Mouse (Mus musculus) forebrain, embryonic 16.5 days (tissue): Measurements from ENCODE around the gene Slc2a3. TPM values are rescaled to one million over a fixed set of nuclear protein-coding genes. Genes with fewer than 3 reads are reported as not detected.
"Not testable (repeated sequence)": the region's sequence is repeated elsewhere in the genome, so short reads cannot be mapped to it uniquely, and the experiment has no call there.

Experiments
- ATAC-seq: fragments of 200-750 bp; cut with Nextera tagmentation; 2 replicates; pipeline ENCODE4 v1.8.0; 2017; ENCODE audit warnings: mild to moderate bottlenecking, moderate library complexity
- H3K27ac ChIP-seq: fragments of 300-500 bp; sonication (generic); 2 replicates; pipeline ENCODE4 v1.5.1; 2014; ENCODE audit warnings: low read length, control low read depth
- H3K27me3 ChIP-seq: fragments of 300-500 bp; sonication (generic); replicated peaks from 2 replicates; pipeline ENCODE4 v1.6.1; 2014; ENCODE audit warnings: low read length; ENCODE audit not compliant: control insufficient read depth, insufficient read depth
- H3K36me3 ChIP-seq: fragments of 300-500 bp; sonication (generic); 2 replicates; pipeline ENCODE4 v1.6.1; 2014; ENCODE audit not compliant: control insufficient read depth, insufficient read depth
- H3K4me1 ChIP-seq: fragments of 300-500 bp; sonication (generic); replicated peaks from 2 replicates; pipeline ENCODE4 v1.6.1; 2014; ENCODE audit warnings: low read length; ENCODE audit not compliant: control insufficient read depth, insufficient read depth
- H3K4me2 ChIP-seq: fragments of 300-500 bp; sonication (generic); 2 replicates; pipeline ENCODE4 v1.6.1; 2014; ENCODE audit warnings: mild to moderate bottlenecking, low read length, control low read depth
- H3K4me3 ChIP-seq: fragments of 300-500 bp; sonication (generic); replicated peaks from 2 replicates; pipeline ENCODE4 v1.5.1; 2014; ENCODE audit warnings: mild to moderate bottlenecking, low read length, control low read depth
- H3K9ac ChIP-seq: fragments of 300-500 bp; sonication (generic); replicated peaks from 2 replicates; pipeline ENCODE4 v1.6.1; 2014; ENCODE audit warnings: low read depth, low read length, control low read depth
- H3K9me3 ChIP-seq: fragments of 300-500 bp; sonication (generic); 2 replicates; pipeline ENCODE4 v1.6.1; 2016; ENCODE audit warnings: low read length; ENCODE audit not compliant: control insufficient read depth
- WGBS: fragments of 180-500 bp; shearing (Covaris S2); extraction: QIAGEN DNeasy Blood & Tissue Kit; methylation state at CpG from one replicate; pipeline ENCODE4 v1.1.7; 2014; 5-methylcytosine and 5-hydroxymethylcytosine counted together
- polyA plus RNA-seq: library from polyadenylated mRNA; unstranded; fragments of >200 nt; fragmentation: Nextera tagmentation; extraction: Ambion mirVana; gene quantifications from 2 replicates; pipeline ENCODE4 v1.2.1, GENCODE M21; 2015

Slc2a3 gene
- polyA plus RNA-seq, 1 experiment from 2014 or later = 33.7 TPM

DNA sequence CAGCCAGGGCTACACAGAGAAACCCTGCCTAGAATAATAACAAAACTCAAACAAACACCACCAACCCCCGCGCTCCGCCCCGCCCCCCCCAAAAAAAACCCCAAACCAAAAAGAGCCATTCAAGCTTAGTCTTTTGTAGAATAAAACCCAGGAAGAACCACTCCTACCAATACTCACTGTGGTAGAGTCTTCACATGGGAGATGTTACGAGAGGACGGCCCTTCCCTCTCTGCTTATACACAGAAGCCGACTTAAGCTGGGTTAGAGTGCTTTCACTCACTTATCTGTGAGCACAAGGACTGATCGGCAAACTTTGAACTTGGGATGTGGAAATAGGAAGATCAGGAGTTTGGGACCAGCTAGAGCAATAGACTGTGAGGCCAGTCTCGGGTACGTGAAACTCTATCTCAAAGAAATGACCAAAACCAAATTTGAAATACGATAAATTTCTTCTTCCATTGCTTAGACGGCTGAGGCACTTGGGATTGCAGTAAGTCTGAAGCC lies 95.1 kb downstream of the Slc2a3 start:
- no peak overlapping the region for H3K4me3 ChIP-seq
- H3K9ac ChIP-seq = no peak overlapping the region
- no peaks in the 10 kb centered on the region for H3K27me3 ChIP-seq
- 78% methylated on average over 12 of the region's 12 CpGs for WGBS
- ATAC-seq = no peak
- no peaks in the 10 kb centered on the region for H3K36me3 ChIP-seq
- peaks cover 12% of the 10 kb centered on the region for H3K4me1 ChIP-seq
- no peaks in the 10 kb centered on the region for H3K9me3 ChIP-seq
- H3K27ac ChIP-seq = no peak overlapping the region
- no peak overlapping the region for H3K4me2 ChIP-seq

- WGBS = 29% methylated on average over 1 of the region's 1 CpGs
- Histone ChIP-seq H3K9ac (no peak overlapping the region), H3K27me3 (no peaks in the 10 kb centered on the region), H3K4me1 (peaks cover 12% of the 10 kb centered on the region), H3K4me2 (no peak overlapping the region), H3K9me3 (no peaks in the 10 kb centered on the region), H3K4me3 (no peak overlapping the region), H3K36me3 (no peaks in the 10 kb centered on the region), H3K27ac (no peak overlapping the region)
- no peak for ATAC-seq
These were observed 97.7 kb downstream of the Slc2a3 start for GRCm38 (mm10) chr6:122703706-122704105.

DNA sequence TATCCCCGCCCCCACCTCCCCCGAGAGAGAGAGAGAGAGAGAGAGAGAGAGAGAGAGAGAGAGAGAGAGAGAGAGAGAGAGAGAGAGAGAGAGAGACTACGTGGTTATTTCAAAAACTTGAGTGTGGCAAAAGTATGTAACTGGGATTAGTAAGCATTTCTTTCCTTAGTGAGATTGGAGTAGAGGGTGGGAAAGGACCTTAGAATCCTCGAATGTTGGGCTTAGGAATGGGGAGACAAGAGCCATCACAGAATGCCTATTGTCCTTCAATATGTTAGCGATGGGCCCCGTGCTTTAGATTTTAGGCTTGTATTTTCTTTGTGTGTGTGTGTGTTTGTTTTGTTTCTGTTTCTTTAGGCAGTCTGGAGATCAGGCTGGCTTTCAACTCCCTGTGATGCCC lies 98.2 kb downstream of the Slc2a3 start:
- H3K4me2 ChIP-seq = peak overlapping the region; percentile 66
- H3K27me3 ChIP-seq = no peaks in the 10 kb centered on the region
- no peak overlapping the region for H3K27ac ChIP-seq

GRCm38 (mm10) chr6:122702480-122703124 lies 98.8 kb downstream of the Slc2a3 start:
- H3K4me2 ChIP-seq = peak overlapping the region; percentile 66
- H3K4me1 ChIP-seq = peaks cover 12% of the 10 kb centered on the region
- peak overlapping the region; percentile 51 for H3K9ac ChIP-seq
- peak overlapping the region; percentile 23; the same call in 1 of the 2 replicates for H3K27ac ChIP-seq
- H3K36me3 ChIP-seq = no peaks in the 10 kb centered on the region
- peak; percentile 80 for ATAC-seq
- peak overlapping the region; percentile 38 for H3K4me3 ChIP-seq
- no peaks in the 10 kb centered on the region for H3K27me3 ChIP-seq
- no peaks in the 10 kb centered on the region for H3K9me3 ChIP-seq
- 3% methylated on average over 20 of the region's 20 CpGs for WGBS

More for the DNA sequence above, 98.2 kb downstream of the Slc2a3 start:
- peaks cover 12% of the 10 kb centered on the region for H3K4me1 ChIP-seq
- no peaks in the 10 kb centered on the region for H3K9me3 ChIP-seq
- H3K4me3 ChIP-seq = no peak overlapping the region
- 10% methylated on average over 6 of the region's 6 CpGs for WGBS
- ATAC-seq = no peak
- no peaks in the 10 kb centered on the region for H3K36me3 ChIP-seq
- H3K9ac ChIP-seq = no peak overlapping the region

DNA sequence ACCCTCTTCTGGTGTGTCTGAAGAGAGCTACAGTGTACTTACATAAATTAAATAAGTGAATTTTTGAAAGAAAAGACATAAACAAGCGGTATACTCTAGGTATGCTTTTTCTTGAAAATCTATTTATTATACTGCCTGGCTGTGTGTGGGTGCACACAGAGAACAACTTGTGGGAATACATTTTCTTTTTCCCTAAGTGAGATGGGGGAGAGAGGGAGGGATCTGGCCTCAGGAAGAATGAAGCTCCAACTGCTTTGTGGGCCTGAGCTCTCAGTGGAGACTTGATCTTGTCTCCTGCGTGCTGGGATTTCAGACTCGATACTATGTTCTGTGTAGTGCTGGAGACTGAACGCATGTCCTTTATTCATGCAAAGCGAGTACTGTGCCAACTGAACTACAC lies 99.6 kb downstream of the Slc2a3 start:
- Histone ChIP-seq H3K9ac (no peak overlapping the region), H3K4me3 (no peak overlapping the region), H3K4me2 (no peak overlapping the region), H3K9me3 (no peaks in the 10 kb centered on the region), H3K27me3 (no peaks in the 10 kb centered on the region), H3K36me3 (no peaks in the 10 kb centered on the region), H3K27ac (no peak overlapping the region), H3K4me1 (peaks cover 12% of the 10 kb centered on the region)
- no peak for ATAC-seq
- WGBS = 69% methylated on average over 5 of the region's 5 CpGs

DNA sequence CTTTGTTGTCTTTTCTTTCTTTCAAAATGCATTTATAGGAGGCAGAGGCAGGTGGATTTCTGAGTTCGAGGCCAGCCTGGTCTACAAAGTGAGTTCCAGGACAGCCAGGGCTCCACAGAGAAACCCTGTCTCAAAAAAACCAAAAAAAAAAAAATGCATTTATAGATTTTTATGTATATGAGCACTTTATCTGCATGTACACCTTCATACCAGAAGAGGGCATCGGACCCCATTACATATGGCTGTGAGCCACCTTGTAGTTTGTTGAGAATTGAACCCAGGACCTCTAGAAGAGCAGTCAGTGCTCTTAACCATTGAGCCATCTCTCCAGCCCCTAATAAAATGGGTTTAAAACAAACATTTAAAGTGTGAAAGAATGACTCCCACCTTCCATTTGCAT lies 101.8 kb downstream of the Slc2a3 start:
- 82% methylated on average over 2 of the region's 2 CpGs for WGBS

DNA sequence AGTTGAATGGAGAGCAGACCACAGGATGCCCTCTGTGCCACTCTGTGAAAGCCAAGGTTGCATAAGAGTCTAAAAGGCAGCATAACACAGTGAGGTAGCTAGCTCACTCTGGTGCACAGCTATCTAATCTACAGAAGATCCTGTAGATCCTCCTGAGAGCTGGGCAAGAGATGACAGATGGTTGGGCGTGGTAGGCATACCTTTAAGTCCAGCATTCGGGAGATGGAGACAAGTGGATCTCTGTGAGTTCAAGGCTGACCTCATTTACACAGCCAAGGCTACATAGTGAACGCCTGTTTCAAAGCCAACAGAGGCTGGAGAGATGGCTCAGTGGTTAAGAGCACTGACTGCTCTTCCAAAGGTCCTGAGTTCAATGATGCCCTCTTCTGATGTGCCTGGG lies 106.0 kb downstream of the Slc2a3 start:
- Histone ChIP-seq H3K27me3 (no peaks in the 10 kb centered on the region), H3K9me3 (no peaks in the 10 kb centered on the region), H3K9ac (no peak overlapping the region), H3K36me3 (no peaks in the 10 kb centered on the region), H3K4me3 (no peak overlapping the region), H3K4me1 (no peaks in the 10 kb centered on the region), H3K4me2 (no peak overlapping the region), H3K27ac (no peak overlapping the region)
- 84% methylated on average over 3 of the region's 3 CpGs for WGBS
- ATAC-seq = no peak

More for the DNA sequence above, 101.8 kb downstream of the Slc2a3 start:
- not testable (repeated sequence) for ATAC-seq, H3K27me3 ChIP-seq, H3K4me2 ChIP-seq, H3K9me3 ChIP-seq, H3K9ac ChIP-seq, H3K36me3 ChIP-seq, H3K4me3 ChIP-seq, H3K27ac ChIP-seq
- H3K4me1 ChIP-seq = peaks cover 12% of the 10 kb centered on the region

GRCm38 (mm10) chr6:122690082-122690481 lies 111.4 kb downstream of the Slc2a3 start:
- 85% methylated on average over 5 of the region's 5 CpGs for whole genome bisulfite sequencing
- no peak overlapping the region for H3K4me2 ChIP-seq
- H3K4me3 ChIP-seq = no peak overlapping the region
- H3K4me1 ChIP-seq = no peaks in the 10 kb centered on the region
- H3K27ac ChIP-seq = no peak overlapping the region
- H3K27me3 ChIP-seq = no peaks in the 10 kb centered on the region
- no peak for ATAC-seq
- no peaks in the 10 kb centered on the region for H3K36me3 ChIP-seq
- no peaks in the 10 kb centered on the region for H3K9me3 ChIP-seq
- no peak overlapping the region for H3K9ac ChIP-seq

- no peak overlapping the region for H3K9ac ChIP-seq
- H3K36me3 ChIP-seq = no peaks in the 10 kb centered on the region
- no peaks in the 10 kb centered on the region for H3K27me3 ChIP-seq
- no peaks in the 10 kb centered on the region for H3K9me3 ChIP-seq
- no peak overlapping the region for H3K27ac ChIP-seq
- H3K4me3 ChIP-seq = no peak overlapping the region
- no peak for ATAC-seq
- H3K4me1 ChIP-seq = no peaks in the 10 kb centered on the region
- WGBS = 83% methylated on average over 6 of the region's 6 CpGs
- H3K4me2 ChIP-seq = no peak overlapping the region
These were observed 111.9 kb downstream of the Slc2a3 start for GRCm38 (mm10) chr6:122689411-122690055.
